Mouse (Mus musculus) midbrain, embryonic 11.5 days (tissue): ENCODE results near the gene Il34. TPM values are rescaled to one million over a fixed set of nuclear protein-coding genes. Genes with fewer than 3 reads are reported as not detected.

ENCODE experiments used
- ATAC-seq: fragments of 200-750 bp; cut with Nextera tagmentation; 2 replicates; pipeline ENCODE4 v1.8.0; 2017; ENCODE audit warnings: moderate TSS enrichment, moderate library complexity; ENCODE audit not compliant: low FRiP score
- DNase-seq: peaks from one replicate; pipeline ENCODE4 v3.0.0; 2015; ENCODE audit warnings: low spot score; ENCODE audit errors: missing footprints
- H3K27ac ChIP-seq: fragments of 300-500 bp; sonication (generic); 2 replicates; pipeline ENCODE4 v1.5.1; 2014; ENCODE audit warnings: low read depth, low read length
- H3K27me3 ChIP-seq: fragments of 300-500 bp; sonication (generic); 2 replicates; pipeline ENCODE4 v1.6.1; 2014; ENCODE audit warnings: mild to moderate bottlenecking, low read length, moderate library complexity, mixed read lengths; ENCODE audit not compliant: control insufficient read depth, insufficient read depth
- H3K36me3 ChIP-seq: fragments of 300-500 bp; sonication (generic); 2 replicates; pipeline ENCODE4 v1.6.1; 2014; ENCODE audit warnings: mild to moderate bottlenecking, low read length, moderate library complexity, mixed read lengths; ENCODE audit not compliant: control insufficient read depth, insufficient read depth
- H3K4me1 ChIP-seq: fragments of 300-500 bp; sonication (generic); 2 replicates; pipeline ENCODE4 v1.6.1; 2014; ENCODE audit warnings: low read length; ENCODE audit not compliant: control insufficient read depth, insufficient read depth
- H3K4me2 ChIP-seq: fragments of 300-500 bp; sonication (generic); 2 replicates; pipeline ENCODE4 v1.6.1; 2014; ENCODE audit warnings: mild to moderate bottlenecking, moderate library complexity
- H3K4me3 ChIP-seq: fragments of 300-500 bp; sonication (generic); 2 replicates; pipeline ENCODE4 v1.5.1; 2014; ENCODE audit warnings: low read depth, low read length
- H3K9ac ChIP-seq: fragments of 300-500 bp; sonication (generic); 2 replicates; pipeline ENCODE4 v1.6.1; 2014; ENCODE audit warnings: low read length
- H3K9me3 ChIP-seq: fragments of 300-500 bp; sonication (generic); 2 replicates; pipeline ENCODE4 v1.6.1; 2016; ENCODE audit warnings: low read length; ENCODE audit not compliant: control insufficient read depth
- WGBS: fragments of 180-500 bp; shearing (Covaris S2); extraction: QIAGEN DNeasy Blood & Tissue Kit; methylation state at CpG from one replicate; pipeline ENCODE4 v1.1.7; 2014; 5-methylcytosine and 5-hydroxymethylcytosine counted together
- polyA plus RNA-seq: library from polyadenylated mRNA; unstranded; fragments of >200 nt; fragmentation: Nextera tagmentation; extraction: Ambion mirVana; gene quantifications from 2 replicates; pipeline ENCODE4 v1.2.1, GENCODE M21; 2014

The Il34 gene
- polyA plus RNA-seq, 1 experiment from 2014 or later = 0.38 TPM

DNA sequence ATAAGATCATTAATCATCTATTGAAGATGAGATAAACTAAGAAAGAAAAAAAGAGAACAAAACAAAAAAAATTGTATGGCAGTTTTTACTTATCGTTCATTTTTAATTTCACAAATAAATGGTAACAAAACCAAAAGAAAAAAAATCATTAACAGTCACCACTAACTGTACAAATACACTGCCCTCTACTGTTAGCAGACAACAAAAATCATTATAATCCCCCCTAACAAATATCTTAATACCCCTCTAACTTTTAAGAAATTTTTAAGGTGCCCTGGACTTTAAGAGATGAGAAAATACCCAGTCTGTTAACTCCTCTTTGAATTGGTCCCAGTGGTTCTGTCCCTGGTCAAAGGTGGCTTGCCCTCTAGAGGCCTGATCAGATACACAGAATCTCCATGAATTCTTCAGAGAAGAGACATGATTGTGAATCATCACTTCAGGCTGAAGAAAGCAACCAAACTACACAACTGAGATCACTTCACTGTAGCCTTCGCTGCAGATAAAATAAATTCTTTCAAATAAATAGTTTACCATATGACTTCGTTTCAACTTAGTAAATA, 36.4 kb upstream of the Il34 start:
- H3K36me3 ChIP-seq = peaks cover 44% of the 10 kb centered on the region
- no peak overlapping the region for H3K4me3 ChIP-seq
- H3K9ac ChIP-seq = no peak overlapping the region
- no peaks in the 10 kb centered on the region for H3K9me3 ChIP-seq
- no peak overlapping the region for H3K27ac ChIP-seq
- WGBS = 95% methylated on average over 3 of the region's 3 CpGs
- H3K4me2 ChIP-seq = no peak overlapping the region
- DNase-seq (no peak), ATAC-seq (no peak)
- no peaks in the 10 kb centered on the region for H3K27me3 ChIP-seq
- H3K4me1 ChIP-seq = peaks cover 6% of the 10 kb centered on the region

DNA sequence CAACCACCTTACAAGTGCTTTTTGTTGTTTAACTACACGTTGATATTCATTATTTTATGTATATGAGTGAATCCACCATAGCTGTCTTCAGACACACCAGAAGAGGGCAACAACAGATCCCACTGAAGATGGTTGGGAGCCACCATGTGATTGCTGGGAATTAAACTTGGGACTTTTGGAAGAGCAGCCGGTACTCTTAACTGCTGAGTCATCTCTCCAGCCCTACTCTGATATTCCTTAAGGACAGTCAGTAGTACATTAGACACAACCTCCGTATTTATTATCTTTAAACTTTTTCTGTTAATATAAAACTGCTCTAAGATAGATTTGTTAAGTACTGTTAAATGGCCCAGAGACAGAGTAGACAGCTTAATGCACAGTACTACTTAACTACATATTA, 26.2 kb upstream of the Il34 start:
- Histone ChIP-seq H3K9ac (no peak overlapping the region), H3K9me3 (no peaks in the 10 kb centered on the region), H3K36me3 (peaks cover 45% of the 10 kb centered on the region), H3K27ac (no peak overlapping the region), H3K4me1 (no peaks in the 10 kb centered on the region), H3K4me2 (no peak overlapping the region), H3K27me3 (no peaks in the 10 kb centered on the region), H3K4me3 (no peak overlapping the region)
- no peak for ATAC-seq
- DNase-seq = peak; percentile 83
- 96% methylated on average over 3 of the region's 3 CpGs for WGBS

DNA sequence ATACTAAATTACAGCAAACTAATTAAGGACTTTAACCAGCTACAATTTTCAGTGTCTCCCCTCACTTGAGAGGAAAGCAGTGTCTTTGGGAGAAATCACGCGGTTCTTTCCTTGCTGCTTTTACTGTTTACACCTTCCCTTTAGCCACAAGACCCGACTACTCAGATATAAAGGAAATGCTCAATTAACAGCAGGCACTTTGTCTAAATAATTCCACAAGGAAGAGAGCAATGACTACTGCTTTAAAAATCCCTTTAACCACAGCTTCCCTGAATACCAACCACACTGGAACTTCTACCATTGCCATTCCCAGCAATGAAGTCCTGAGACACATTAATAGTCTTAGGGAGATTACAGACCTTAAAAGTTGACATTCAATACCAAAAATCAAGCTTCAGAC, 22.8 kb upstream of the Il34 start:
- Histone ChIP-seq H3K27ac (no peak overlapping the region), H3K9ac (no peak overlapping the region), H3K27me3 (no peaks in the 10 kb centered on the region), H3K4me2 (no peak overlapping the region), H3K4me1 (no peaks in the 10 kb centered on the region), H3K9me3 (no peaks in the 10 kb centered on the region), H3K36me3 (peaks cover 42% of the 10 kb centered on the region), H3K4me3 (no peak overlapping the region)
- DNase-seq (no peak), ATAC-seq (no peak)
- WGBS = 89% methylated on average over 3 of the region's 3 CpGs

DNA sequence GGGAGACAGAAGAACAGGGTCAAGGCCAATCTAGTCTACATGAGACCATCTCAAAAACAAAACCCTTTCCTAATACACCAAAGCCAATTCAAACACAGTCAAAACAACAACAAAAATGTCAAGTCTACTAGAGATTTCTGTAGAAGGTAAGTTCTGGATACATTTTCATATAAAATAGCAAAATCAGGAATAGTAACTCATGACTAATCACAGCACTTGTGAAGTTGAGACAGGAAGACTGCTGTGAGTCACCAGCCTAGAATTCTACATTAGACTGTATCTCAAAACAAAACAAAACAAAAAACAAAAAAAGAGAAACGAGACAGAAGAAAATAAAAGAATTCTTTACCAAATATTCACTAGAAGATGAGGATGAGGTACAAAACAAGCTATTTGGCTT, 19.1 kb upstream of the Il34 start:
- DNase-seq (no peak), ATAC-seq (no peak)
- H3K4me3 ChIP-seq = no peak overlapping the region
- peaks cover 55% of the 10 kb centered on the region for H3K36me3 ChIP-seq
- 88% methylated on average over 1 of the region's 1 CpGs for WGBS
- no peak overlapping the region for H3K4me2 ChIP-seq
- no peaks in the 10 kb centered on the region for H3K4me1 ChIP-seq
- no peak overlapping the region for H3K9ac ChIP-seq
- H3K9me3 ChIP-seq = no peaks in the 10 kb centered on the region
- no peak overlapping the region for H3K27ac ChIP-seq
- no peaks in the 10 kb centered on the region for H3K27me3 ChIP-seq

DNA sequence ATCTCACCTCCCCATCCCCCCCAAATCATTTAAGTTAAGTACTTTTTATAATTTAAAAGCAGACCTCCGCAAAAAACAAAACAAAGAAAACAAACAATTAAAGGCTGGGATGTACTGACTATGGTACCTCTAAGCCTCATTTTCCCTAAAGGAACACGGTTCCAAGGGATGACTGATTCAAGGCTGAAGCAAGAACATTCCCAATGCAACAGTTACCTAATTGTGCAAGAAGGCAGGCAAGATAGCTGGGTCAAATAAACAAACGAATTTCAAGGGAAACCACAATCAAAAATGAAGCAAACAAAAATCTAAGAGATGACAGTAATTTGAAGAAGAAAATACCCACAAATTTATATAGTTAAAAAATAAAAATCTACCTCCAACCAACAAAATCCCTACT, 16.2 kb upstream of the Il34 start:
- Histone ChIP-seq H3K4me2 (no peak overlapping the region), H3K27ac (no peak overlapping the region), H3K27me3 (no peaks in the 10 kb centered on the region), H3K4me3 (no peak overlapping the region), H3K9ac (no peak overlapping the region), H3K36me3 (peaks cover 61% of the 10 kb centered on the region), H3K9me3 (no peaks in the 10 kb centered on the region), H3K4me1 (no peaks in the 10 kb centered on the region)
- DNase-seq = no peak
- 88% methylated on average over 3 of the region's 3 CpGs for WGBS
- ATAC-seq = no peak

DNA sequence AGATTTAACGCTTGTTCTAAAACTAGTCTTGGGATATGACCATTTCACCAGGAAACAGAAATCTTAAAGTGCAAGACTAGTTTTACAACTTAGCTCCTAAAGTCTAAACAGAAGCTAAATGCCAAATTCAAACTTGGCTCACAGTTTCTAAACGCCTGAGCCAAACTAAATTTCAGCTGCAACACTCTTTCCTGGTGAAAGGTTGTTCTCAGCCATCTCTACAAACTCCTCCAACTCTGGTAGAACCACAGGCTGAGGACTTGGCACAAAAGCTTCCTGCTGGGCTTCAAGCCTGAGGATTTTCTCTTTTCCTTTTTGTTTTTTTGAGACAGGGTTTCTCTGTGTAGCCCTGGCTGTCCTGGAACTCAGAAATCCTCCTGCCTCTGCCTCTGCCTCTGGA, 14.5 kb upstream of the Il34 start:
- Histone ChIP-seq H3K9ac (no peak overlapping the region), H3K4me1 (no peaks in the 10 kb centered on the region), H3K27ac (no peak overlapping the region), H3K4me2 (no peak overlapping the region), H3K36me3 (peaks cover 66% of the 10 kb centered on the region), H3K4me3 (no peak overlapping the region), H3K27me3 (no peaks in the 10 kb centered on the region), H3K9me3 (no peaks in the 10 kb centered on the region)
- DNase-seq = peak; percentile 82
- 93% methylated on average over 2 of the region's 2 CpGs for WGBS
- ATAC-seq = no peak

DNA sequence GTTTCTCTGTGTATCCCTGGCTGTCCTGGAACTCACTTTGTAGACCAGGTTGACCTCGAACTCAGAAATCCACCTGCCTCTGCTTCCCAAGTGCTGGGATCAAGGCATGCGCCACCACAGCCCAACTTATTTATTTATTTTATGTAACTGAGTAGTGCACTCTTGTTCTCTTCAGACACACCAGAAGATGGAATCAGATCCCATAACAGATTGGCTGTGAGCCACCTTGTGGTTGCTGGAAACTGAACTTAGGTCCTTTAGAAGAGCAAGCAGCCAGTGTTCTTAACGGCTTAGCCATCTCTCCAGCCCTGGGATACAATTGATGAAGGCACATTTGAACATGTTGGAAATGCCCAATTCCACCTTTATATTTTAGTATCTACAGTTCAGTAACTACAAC, 12.9 kb upstream of the Il34 start:
- Histone ChIP-seq H3K9ac (no peak overlapping the region), H3K27me3 (no peaks in the 10 kb centered on the region), H3K9me3 (no peaks in the 10 kb centered on the region), H3K4me3 (no peak overlapping the region), H3K4me2 (no peak overlapping the region), H3K4me1 (no peaks in the 10 kb centered on the region), H3K27ac (no peak overlapping the region), H3K36me3 (peaks cover 67% of the 10 kb centered on the region)
- no peak for DNase-seq
- WGBS = 88% methylated on average over 3 of the region's 3 CpGs
- ATAC-seq = no peak

DNA sequence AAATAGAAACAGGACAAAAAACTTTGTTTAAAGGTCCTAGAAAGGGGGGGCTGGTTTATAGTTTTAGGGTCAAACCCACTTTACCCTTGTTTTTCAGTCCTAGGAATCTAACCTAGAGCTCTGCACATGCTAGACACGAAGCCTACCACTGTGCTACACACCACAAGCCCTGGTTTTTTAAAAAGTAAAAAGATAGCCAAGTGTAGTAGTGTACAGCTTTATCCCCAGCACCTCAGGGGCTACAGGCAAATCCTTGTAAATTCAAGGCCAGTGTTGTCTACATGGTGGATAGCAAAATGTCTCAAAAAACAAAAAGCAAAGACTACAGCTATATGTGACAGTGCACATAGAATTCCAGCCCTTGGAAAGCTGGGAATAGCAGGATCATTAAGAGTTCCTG, 11.3 kb upstream of the Il34 start:
- Histone ChIP-seq H3K27ac (no peak overlapping the region), H3K4me3 (no peak overlapping the region), H3K4me1 (no peaks in the 10 kb centered on the region), H3K4me2 (no peak overlapping the region), H3K9me3 (no peaks in the 10 kb centered on the region), H3K9ac (no peak overlapping the region), H3K27me3 (no peaks in the 10 kb centered on the region), H3K36me3 (peaks cover 73% of the 10 kb centered on the region)
- DNase-seq (peak; percentile 82), ATAC-seq (no peak)
- 94% methylated on average over 1 of the region's 1 CpGs for WGBS

DNA sequence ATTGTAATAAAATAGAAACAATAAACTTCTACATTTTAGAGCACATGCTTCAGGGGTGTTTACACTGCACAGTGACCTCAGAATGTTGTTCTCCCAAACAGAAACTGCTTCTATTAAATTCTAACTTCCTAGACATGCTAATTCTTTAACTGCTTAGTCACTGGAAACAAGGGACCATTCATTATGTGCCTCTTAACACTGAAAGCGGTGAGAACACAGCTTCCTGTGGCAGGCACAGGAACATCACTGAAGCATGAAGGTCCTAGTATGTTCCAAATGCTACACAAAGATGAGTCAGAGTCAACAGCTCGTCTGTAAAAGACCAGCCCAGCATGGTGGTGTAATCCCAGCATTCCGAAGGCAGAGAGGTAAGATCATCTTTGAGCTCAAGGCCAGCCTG, 9.6 kb upstream of the Il34 start:
- WGBS = 85% methylated on average over 3 of the region's 3 CpGs
- Histone ChIP-seq H3K27me3 (no peaks in the 10 kb centered on the region), H3K4me1 (no peaks in the 10 kb centered on the region), H3K4me2 (no peak overlapping the region), H3K9me3 (no peaks in the 10 kb centered on the region), H3K36me3 (peaks cover 76% of the 10 kb centered on the region), H3K27ac (no peak overlapping the region), H3K9ac (no peak overlapping the region), H3K4me3 (no peak overlapping the region)
- DNase-seq (peak; percentile 83), ATAC-seq (no peak)
